Mouse (Mus musculus) T-helper 1 cell (primary cell): ENCODE results near the gene Ric8b.

ENCODE experiments used
- in situ Hi-C: fragments of 300-600 bp; cut with MboI, MseI; formaldehyde crosslinking; loops from one replicate; pipeline ENCODE4 v1.15.1; 2025; ENCODE audit warnings: high pct_unique_total_duplicates

Ric8b gene

DNA sequence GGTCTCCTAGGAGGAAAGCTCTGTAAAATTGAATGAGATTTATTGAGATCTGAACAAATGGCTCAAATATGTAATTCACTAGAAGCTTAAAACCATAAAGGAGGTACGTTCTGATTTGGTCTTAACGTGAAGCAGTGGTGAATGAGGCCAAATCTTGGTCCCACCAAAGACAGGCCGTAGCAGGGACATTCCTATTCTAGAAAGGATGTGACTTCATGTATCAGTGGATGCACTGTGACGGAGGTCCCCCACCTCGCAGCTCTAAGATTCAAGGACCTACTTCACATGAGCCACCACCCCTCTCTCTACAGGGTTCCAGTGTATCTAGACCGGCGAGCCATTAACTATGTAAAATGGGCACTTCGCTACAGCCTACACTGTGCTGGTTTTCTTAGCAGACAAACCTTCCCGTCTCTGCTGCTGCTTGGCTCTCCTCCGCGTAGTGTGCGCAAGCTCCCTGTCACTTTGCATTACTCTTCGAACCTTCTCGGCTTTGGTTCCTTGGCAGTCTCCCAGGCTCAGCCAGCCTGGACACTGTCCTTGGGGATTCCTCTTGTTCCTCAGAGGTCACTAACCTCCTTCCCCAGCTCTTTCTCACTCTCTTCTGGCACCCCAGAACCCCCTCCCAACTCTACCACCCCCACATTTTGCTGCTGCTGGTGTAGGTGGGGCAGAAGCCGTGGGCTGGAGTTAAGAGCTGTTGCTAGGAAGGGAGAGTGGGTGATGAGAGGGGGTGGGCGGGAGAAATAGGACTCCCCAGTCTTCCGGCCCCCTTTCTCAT is 8.2 kb upstream of the Ric8b start:
- in situ Hi-C loops = no loop called here

DNA sequence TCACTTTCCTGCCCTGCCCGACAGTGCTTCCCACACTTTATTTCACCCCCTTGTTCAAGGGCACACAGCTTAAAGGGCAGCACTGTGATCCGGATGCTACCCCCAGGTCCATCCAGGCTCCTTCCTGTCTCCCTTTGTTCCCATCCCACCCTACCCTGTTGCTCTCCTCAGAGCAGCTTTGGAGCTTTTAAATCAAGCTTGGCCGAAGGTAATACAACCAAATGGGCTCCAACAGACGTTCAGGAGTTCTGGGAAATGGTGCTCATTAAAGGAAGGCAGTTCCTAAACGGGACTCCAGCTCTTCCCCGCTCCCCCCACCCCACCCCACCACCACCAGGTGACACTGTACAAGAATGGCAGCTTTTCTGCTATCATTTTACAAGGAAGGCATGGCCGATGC is 7.2 kb upstream of the Ric8b start:
- in situ Hi-C loops = no loop called here

DNA sequence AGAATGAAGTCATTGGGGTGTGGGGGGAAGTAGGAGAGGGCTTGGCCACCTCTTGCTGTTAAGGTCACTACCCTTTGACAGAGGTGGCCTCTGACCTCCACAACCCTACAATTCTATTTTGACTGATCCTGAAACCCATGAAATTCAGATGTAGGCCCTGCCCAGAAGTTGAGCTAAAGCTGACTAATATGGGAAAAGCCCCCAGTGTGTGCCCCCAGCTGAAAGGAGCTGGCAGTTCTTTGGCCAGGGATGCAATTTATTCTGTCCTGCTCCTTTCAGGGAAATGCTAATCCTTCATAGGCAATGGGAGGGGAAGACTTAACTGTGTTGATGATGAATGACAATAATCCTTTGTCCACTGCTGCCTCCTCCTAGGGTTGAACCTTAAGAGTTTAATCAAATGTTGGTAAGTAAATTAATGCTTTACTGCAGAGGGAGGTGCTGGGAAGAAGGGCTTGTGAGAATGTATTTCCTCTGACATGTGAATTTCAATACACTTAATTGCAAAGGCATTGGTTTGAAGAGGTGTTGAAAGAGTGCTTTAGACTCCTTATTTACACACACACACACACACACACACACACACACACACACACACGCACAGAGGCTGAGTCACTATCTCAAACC is 6.5 kb upstream of the Ric8b start:
- in situ Hi-C loops = no loop called here

DNA sequence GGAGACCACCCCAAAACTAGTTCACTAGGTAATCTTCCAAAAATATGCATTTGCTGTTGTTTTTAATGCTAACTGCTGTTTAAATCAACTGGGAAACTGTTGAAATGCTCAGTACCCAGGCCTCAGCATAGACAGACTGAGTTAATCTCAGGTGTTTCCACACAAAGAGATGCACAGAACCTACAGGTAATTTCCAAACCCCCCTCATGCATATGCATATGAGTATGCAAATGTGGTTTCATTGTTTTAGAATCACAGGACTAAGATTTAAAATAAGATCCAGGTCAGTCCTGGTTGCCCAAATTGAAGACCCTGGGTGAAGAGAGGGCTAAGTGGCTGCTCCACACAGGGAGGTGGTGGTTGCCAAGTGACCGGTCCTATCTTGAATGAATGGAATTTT is 4.3 kb upstream of the Ric8b start:
- in situ Hi-C loops = no loop called here

DNA sequence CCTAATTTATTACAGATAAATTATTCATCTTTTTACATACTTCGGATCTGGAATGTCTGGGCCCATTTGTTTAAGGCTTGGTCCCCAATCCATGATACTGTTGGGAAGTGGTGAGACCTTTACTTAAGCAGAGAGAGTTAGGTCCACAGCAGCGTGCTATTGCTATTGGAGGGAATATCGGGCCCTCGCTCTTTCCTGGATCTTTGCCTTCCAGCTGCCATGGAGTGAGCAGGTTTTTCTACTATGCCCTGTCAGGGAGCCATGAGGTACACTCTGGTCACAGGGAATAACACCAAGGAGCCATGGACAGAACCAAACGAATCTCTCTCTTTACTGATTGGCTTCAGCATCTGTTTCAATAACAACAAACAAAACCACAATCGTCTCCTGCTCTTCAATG is 1.9 kb upstream of the Ric8b start:
- in situ Hi-C loops = no loop called here

DNA sequence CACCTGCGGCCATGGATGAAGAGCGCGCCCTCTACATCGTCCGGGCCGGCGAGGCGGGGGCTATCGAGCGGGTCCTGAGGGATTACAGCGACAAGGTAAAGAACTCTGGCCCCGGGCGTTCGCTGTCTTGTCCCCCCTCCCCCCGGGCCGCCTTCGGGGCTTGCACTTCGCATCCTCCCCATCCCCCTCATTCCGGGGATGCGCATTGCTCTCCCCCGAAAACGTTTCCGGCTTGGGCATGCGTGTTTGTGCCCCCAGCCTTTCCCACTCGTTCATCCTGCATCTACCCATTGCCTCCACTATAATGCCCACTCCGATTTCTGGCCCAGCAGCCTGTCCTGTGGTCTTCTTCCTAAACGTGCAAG is 297 bp downstream of the Ric8b start:
- in situ Hi-C loops = no loop called here

DNA sequence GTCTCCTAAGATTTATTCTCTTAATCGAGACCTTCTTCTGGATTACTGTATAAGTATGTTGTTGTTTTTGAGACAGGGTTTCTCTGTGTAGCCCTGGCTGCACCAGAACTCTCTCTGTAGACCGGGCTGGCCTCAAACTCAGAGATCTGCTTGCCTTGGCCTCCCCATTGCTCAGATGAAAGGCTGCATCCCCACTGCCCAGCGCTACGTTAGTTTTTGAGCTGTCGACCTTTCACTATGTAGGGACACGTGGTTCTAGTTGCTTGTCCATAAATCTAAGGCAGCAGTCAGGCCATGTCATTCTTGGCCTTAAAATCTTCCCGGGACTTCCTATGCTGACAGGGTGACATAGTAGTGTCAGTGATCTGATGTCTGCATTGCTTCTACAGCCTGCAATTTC is 8.9 kb downstream of the Ric8b start:
- in situ Hi-C loops = no loop called here

DNA sequence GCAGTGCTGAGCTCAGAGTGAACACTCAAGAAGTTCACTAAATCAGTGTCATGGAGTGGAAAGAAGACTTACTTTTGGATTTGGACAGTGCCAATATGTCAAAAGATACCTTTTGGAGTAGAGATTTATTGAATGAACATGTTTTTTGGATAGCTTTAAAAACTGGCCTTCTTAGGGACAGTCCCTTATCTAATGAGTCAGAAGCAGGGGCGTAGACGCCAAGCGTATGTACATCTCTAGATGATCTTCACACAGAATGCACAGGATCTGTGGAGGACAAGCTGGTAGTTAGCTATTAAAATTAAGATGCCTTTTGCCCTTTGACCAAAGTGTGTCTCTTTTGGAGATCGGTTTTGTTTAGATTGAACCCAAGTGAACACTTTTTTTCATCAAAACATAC is 9.5 kb downstream of the Ric8b start:
- in situ Hi-C loops = no loop called here

DNA sequence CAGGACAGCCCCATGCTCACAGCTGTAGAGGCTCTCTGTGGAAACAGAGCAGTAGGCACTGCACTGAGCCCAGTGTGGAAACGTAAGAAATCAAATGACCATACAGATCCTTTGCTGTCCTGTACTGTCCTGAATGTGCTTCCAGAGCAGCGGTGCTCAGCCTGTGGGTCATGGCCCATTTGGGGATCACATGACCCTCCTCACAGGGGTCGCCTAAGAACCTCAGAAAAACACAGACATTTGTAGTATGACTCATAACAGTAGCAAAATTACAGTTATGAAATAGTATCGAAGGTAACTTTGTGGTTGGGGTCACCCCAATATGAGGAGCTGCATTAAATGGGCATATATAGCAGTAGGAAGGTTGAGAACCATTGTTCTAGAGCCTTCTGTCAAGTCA is 11.0 kb downstream of the Ric8b start:
- in situ Hi-C loops = no loop called here

DNA sequence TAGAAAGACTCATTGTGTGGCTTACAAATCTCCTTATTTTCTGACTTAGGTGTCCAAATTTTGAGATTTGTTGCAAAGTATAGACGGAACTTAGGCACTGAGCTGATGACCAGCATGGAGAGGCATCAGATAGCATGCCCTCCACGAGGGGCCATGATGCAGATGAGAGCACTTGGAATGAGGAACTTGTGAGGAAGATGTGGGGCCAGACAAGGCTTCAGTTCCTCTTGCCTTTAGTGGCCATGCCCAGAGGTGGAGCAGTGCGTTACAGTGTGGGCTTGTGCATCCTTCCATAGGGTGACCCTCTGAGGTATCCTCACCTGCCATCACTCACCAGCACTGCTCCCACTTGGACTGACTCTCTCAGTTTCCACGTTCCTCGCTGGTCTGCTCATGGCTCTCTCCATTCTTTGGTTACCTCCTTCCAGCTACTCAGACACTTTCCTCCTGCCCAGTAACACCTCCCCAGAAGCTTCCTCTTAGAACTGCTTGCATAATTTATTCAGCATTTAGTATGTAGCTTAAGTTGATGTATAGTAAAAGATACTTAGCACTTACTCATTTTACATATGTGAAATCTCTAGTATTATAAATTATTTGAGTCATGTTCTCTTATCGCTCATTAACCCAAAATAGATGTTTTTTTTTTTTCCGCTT is 18.3 kb downstream of the Ric8b start:
- in situ Hi-C loops = no loop called here

DNA sequence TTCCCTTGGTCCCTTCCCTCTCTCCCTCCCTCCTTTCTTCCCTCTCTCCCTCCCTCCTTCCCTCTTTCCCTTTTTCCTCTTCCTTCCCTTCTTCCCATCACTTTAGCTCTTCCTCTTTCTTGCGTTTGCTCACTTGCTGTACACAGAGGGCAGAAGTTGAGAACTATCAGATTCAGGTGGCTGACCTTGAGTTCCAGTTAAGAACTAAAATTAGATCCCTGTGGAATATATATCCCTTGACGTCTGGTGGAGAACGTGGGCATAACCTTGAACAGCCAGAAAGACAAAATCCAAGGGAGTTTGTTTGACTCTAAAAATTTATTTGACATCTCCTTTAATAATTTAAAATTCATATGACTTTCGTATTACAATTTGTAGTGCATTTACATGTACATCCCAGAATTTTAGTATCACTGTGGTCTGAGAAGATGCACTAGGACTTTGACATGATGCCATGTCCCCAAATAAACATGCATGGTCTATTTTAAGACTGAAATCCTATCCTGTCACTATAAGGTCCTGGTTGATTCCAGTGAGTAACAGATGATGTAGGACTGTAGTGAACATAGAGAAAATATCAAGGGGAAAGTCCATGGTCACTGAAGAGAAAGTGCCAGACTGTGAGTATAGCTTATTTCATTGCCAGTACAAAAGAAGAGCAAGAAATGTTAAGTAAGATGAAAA is 19.6 kb downstream of the Ric8b start:
- in situ Hi-C loops = no loop called here

DNA sequence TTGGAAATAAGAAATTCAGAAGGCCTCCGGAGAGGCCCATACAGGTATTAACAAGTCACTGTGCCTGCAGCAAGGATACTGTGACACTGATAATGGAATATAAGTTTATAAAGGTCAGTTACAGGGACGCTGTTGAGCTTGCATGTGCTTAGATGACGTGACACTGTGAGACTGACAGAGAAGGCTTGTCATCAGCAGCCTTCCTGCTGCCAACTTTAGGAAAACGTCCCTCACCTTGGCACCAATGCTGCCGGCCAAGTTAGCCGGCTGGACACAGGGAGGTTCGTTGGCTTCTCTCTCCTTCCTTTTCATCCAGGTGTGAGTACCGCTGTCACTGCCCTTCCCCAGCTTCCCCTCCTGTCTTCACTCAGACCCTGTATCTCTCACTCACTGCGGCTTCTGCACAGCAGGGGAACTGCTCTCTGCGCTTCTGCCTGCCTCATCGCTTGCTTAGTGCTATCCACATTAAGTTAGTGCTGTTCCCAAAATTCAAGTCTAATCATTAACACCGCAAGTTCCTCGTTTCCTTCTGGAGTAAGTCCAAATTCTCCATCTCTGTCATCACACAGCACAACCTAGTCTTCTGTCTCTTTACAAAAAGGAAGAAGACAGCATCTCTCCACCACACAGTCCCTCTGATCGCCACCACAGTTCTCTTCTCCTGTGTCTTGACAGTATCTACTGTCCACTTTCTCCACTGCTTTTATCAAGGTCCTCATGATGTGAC is 20.8 kb downstream of the Ric8b start:
- in situ Hi-C loops = no loop called here

DNA sequence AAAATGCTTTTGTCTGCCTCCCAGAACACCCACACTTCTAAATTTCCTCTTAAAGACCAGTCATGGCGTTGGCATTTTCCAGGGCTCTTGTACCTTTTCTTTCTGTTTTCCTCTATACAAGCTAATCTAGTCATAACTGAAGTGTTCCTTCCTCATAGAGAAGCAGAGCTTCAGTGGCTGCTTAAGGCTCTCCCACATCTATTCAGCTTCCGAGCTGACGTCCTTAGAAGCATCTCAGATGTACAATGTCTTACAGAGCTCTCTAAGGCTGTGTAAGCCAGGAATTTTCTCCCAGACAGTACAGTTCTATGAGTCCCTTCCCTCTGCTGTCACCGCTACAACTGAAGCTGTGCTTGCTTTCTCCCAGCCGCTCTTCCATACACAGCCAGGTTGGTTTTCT is 21.5 kb downstream of the Ric8b start:
- in situ Hi-C loops = no loop called here

DNA sequence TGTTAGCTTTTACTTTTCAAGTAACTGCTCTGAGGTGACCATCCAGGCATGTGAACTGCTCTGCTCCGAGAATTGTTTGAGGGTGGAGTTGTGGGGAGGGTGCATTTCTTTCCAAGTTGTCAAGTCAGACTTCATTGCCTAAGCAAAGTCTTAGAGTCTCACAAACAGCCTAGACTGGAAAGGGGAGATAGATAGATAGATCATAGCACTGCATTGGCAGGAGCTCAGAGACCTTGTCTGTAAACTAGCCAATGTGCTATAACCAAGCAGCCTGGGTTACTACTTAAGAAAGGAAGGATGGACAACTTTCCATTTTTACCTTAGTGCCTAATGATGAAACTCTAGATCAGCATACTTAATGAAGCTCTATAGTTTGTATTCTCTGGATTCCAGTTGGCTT is 22.9 kb downstream of the Ric8b start:
- in situ Hi-C loops = no loop called here

DNA sequence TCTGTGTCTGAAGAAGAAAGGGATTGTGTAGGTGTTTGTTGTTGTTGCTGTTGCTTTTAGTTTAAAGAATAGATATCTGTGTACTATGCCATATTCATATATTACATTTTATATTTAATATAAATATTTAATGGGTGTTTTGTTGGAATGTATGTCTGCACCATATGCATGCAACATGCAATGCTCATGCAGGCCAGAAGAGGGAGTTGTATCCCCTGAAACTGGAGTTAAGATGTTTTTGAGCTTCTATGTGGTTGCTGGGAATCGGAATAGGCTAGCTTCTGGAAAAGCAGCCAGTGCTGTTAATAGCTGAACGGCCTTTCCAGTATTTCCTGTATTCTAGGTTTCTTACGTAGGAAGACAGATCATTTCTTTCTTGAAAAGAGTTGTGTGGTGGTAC is 28.3 kb downstream of the Ric8b start:
- in situ Hi-C loops = no loop called here

DNA sequence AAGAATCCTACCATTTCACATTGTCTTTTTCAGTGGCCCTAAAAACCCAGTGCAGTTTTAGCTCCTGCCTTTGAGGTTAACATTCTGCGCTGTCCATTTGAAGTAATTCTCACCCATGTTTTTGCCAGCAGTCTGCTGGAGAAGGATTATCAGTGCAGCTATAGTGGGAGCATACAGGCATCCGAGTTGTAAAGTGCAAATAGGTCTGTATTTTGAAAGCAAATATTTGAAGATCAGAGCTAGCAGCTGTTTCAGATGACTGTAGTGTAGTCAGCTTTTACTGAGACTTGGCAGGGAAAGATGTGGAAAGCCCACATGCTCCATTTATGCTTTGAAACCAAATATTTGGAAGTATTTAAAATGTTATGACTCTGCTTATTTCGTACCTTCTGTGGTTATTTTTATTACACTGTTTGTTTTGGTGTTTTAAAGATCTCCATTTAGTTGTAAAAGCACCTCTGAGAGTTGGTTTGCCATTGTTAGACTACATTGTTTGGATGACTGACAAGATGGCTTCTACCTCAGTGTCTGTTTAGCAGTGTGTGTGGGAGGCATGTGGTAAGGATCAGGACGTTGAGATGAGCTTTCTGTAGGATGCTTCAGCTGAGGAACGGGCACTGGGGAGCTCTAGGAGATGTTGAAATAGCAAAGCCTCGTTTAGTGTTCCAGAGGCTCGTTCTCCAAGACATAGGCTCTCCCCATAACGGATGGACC is 31.7 kb downstream of the Ric8b start:
- in situ Hi-C loops = no loop called here

DNA sequence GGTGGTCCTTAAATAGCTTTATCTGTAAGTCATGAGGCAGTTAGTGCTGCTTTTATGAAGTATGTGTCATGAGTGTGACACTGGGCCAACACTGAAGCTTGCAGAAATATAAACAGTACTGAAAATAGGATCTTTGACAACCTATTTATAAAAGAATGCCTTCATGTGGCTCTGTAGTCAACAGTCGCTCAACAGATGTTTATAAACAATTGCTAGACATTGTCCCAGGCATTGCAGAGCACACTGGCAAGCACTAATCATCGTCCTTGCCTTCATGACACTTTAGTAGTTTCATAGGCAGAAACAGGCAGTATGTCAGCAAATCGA is 32.2 kb downstream of the Ric8b start:
- in situ Hi-C loops = no loop called here

DNA sequence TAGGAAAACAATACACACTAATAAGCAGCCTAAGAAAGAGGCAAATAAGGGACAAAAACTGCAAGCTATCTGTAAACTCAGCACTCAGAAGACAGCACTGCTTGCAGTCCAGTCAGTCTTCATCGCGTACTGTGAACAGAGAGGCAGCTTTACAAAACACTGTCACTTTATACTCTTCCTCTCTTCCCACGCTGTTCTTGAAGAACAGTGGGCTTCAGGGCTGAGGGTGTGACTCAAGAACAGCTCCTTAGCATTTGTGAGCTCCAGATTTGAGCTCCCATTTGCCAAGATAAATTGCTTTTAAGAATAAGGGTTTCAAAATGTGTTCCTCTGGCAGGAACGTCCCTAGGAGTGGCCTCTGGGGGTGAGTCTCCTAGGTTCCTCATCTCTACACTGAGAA is 33.0 kb downstream of the Ric8b start:
- in situ Hi-C loops = no loop called here

DNA sequence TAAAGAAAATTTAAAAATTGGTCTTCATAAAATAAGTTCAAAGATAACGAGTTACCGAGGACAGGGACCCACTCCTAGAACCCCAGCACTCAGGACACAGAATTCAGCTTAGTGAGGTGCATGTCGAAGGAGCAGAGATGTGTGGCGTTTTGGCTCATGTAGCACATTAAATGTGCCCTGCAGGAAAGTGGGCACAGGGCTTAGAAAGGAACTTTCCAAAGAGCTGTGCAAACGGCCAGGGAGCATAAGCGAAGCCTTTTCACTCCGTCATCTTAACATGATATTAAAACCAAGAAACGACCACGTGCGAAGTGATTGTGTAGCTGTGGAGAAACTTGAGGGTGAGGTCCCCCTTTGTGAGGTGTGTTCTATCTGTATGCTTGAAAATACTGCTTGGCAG is 36.8 kb downstream of the Ric8b start:
- in situ Hi-C loops = no loop called here

DNA sequence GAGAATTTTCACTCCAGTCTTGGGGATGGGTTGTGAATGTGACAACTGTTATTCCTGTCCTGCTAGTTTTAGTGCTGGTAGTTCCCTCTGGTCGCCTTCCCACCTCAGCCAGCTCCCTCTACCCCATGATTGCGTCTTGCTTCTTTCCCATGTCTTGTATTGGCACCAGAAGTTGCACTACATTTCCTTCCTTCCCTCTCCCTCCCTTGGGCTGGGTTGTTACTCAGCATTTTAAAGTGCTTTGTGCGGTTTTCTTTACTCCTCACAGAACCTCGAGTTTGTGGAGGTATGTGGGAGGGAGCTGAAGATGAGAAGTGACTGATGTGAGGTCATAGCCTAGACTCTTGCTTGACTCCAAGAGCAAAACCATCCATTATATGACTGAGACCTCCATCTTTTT is 38.8 kb downstream of the Ric8b start:
- in situ Hi-C loops = no loop called here

DNA sequence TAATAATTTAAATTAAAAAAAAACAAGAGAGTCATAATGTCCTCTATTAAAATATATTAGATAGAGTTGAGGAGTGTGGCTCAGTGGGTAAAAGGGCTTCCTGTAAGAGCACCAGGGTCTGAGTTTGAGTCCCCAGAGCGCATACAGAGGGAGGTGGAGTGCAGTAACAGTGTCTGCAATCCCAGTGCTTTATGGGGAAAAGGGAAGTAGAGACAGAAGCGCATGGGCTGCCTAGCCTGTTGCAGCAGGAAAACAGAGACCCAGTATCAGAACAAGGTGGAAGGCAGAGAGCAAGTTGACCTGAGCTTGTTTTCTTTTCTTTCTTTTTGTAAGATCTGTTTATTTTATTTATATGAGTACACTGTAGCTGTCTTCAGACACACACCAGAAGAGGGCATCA is 41.2 kb downstream of the Ric8b start:
- in situ Hi-C loops = no loop called here
